Mouse (Mus musculus) hematopoietic stem cell, adult 5-6 weeks (primary cell): ENCODE measurements around the gene AF067063. TPM values are rescaled to one million over a fixed set of nuclear protein-coding genes. Genes with fewer than 3 reads are reported as not detected.
"Not testable (repeated sequence)": the region's sequence is repeated elsewhere in the genome, so short reads cannot be mapped to it uniquely, and the experiment has no call there.

Experiments
- ATAC-seq, 2 experiments: fragments of 125-278 bp in 1 of 2; replicated peaks in 1 of 2; 2 replicates each; pipeline ENCODE4 v1.8.0; 2016 to 2017; ENCODE audit warnings: inconsistent platforms in 2 of 2, mild to moderate bottlenecking in 2 of 2, moderate number of reproducible peaks in 2 of 2, low read depth in 1 of 2, moderate TSS enrichment in 1 of 2; ENCODE audit not compliant: low FRiP score in 2 of 2, poor library complexity in 2 of 2, severe bottlenecking in 2 of 2, insufficient read depth in 1 of 2, low TSS enrichment in 1 of 2
- total RNA-seq: library from RNA; stranded (forward); fragments of 172-1452, 232-1000 nt; gene quantifications from 2 replicates; pipeline ENCODE4 v1.2.3, GENCODE M21; 2017

The AF067063 gene
- total RNA-seq, result not detected in 2 replicates

- ATAC-seq, result not testable (repeated sequence)
Measured at GRCm38 (mm10) chr13:119830116-119830515, at the start of gene AF067063. TSS of gene AF067063 (minus strand) at chr13:119830216.

GRCm38 (mm10) chr13:119864395-119864999 lies 34.5 kb upstream of the AF067063 start:
- ATAC-seq, result peak; percentile 72 to 89

GRCm38 (mm10) chr13:119862399-119862798 lies 32.4 kb upstream of the AF067063 start:
- ATAC-seq, result not testable (repeated sequence)

GRCm38 (mm10) chr13:119839982-119840381 lies 10.0 kb upstream of the AF067063 start:
- not testable (repeated sequence) for ATAC-seq

- ATAC-seq, result peak; percentile 59 to 66
Measured at GRCm38 (mm10) chr13:119837719-119838337, 7.8 kb upstream of the AF067063 start.

GRCm38 (mm10) chr13:119836324-119836811 lies 6.4 kb upstream of the AF067063 start:
- peak; percentile 13 to 43; a peak in 3 of 4 replicates for ATAC-seq

- ATAC-seq, result peak; percentile 78 to 79
Measured at GRCm38 (mm10) chr13:119835320-119836056, 5.5 kb upstream of the AF067063 start, which contains the start of gene D13Ertd608e. TSS of gene D13Ertd608e (plus strand) at chr13:119836006.

- ATAC-seq, result 0 out of 4 replicates have a peak, but pooled peaks of 1 of the 2 experiments have one; percentile 12
Measured at GRCm38 (mm10) chr13:119817579-119818206, 12.3 kb downstream of the AF067063 start.

GRCm38 (mm10) chr13:119816798-119817197 lies 13.2 kb downstream of the AF067063 start:
- no peak for ATAC-seq

GRCm38 (mm10) chr13:119810031-119810430 lies 20.0 kb downstream of the AF067063 start:
- ATAC-seq, result no peak

GRCm38 (mm10) chr13:119808937-119809336 lies 21.1 kb downstream of the AF067063 start:
- ATAC-seq, result no peak; a peak in 1 of 4 replicates

- no peak for ATAC-seq
Measured at GRCm38 (mm10) chr13:119797656-119798055, 32.4 kb downstream of the AF067063 start.

GRCm38 (mm10) chr13:119792791-119793404 lies 37.1 kb downstream of the AF067063 start:
- no peak for ATAC-seq

- no peak for ATAC-seq
Measured at GRCm38 (mm10) chr13:119791580-119792135, 38.4 kb downstream of the AF067063 start.

GRCm38 (mm10) chr13:119790761-119791579 lies 39.0 kb downstream of the AF067063 start, which contains the start of gene Zfp131:
TSS of gene Zfp131 (minus strand) at chr13:119790889.
- peak; percentile 86 to 92 for ATAC-seq
